Mouse (Mus musculus) lung, embryonic 14.5 days (tissue): ENCODE measurements at regions not wholly inside any gene's neighbourhood (a gene's known extent, or its start where the extent isn't known, plus 50 kb on each side); places are given as distances from the start of the nearest gene placed in this dataset.

Experiments used
- ATAC-seq: fragments of 200-750 bp; cut with Nextera tagmentation; 2 replicates; pipeline ENCODE4 v1.8.0; 2017; ENCODE audit warnings: mild to moderate bottlenecking, moderate TSS enrichment, moderate library complexity; ENCODE audit not compliant: insufficient read depth
- DNase-seq: peaks from one replicate; pipeline ENCODE4 v3.0.0-alpha.2; 2015
- H3K27ac ChIP-seq: fragments of 300-500 bp; sonication (generic); 2 replicates; pipeline ENCODE4 v1.5.1; 2014; ENCODE audit warnings: low read depth, mild to moderate bottlenecking, moderate library complexity
- H3K27me3 ChIP-seq: fragments of 300-500 bp; sonication (generic); 2 replicates; pipeline ENCODE4 v1.6.1; 2014; ENCODE audit warnings: low read length, control low read depth; ENCODE audit not compliant: insufficient read depth
- H3K36me3 ChIP-seq: fragments of 300-500 bp; sonication (generic); 2 replicates; pipeline ENCODE4 v1.6.1; 2014; ENCODE audit warnings: control low read depth; ENCODE audit not compliant: insufficient read depth
- H3K4me1 ChIP-seq: fragments of 300-500 bp; sonication (generic); 2 replicates; pipeline ENCODE4 v1.6.1; 2014; ENCODE audit warnings: antibody characterized with exemption, control low read depth; ENCODE audit not compliant: insufficient read depth
- H3K4me2 ChIP-seq: fragments of 300-500 bp; sonication (generic); 2 replicates; pipeline ENCODE4 v1.6.1; 2014; ENCODE audit warnings: mild to moderate bottlenecking
- H3K4me3 ChIP-seq: fragments of 300-500 bp; sonication (generic); 2 replicates; pipeline ENCODE4 v1.5.1; 2014; ENCODE audit warnings: low read depth, low read length
- H3K9ac ChIP-seq: fragments of 300-500 bp; sonication (generic); 2 replicates; pipeline ENCODE4 v1.6.1; 2014
- H3K9me3 ChIP-seq: fragments of 300-500 bp; sonication (generic); 2 replicates; pipeline ENCODE4 v1.6.1; 2016; ENCODE audit warnings: low read depth, low read length, control low read depth
- CTCF ChIP-seq: IDR thresholded peaks from 2 replicates; pipeline ENCODE4 v1.5.1; 2016; ENCODE audit warnings: antibody characterized with exemption, low read depth
- WGBS: fragments of 180-500 bp; shearing (Covaris S2); extraction: QIAGEN DNeasy Blood & Tissue Kit; methylation state at CpG from one replicate; pipeline ENCODE4 v1.1.7; 2014; 5-methylcytosine and 5-hydroxymethylcytosine counted together

DNA sequence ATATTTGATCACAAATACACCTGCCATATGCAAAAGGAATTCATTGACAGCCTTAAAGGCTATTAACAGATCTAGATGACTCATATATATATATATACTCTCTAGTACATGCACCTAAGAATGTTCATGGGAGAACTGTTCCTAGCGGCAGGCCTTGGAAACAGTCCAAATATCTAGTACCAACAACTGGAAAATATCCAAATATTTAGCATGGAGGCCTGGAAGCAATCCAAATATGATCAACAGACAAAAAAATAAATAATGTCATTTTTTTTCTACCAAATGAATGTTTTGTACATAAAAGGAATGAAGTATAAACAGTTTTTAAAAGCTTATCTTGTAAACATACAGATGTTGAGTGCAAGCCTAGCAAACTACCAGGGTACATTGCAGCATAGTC lies 1354.6 kb upstream of the Lrrc6 start:
- WGBS = 20% methylated on average over 1 of the region's 1 CpGs

DNA sequence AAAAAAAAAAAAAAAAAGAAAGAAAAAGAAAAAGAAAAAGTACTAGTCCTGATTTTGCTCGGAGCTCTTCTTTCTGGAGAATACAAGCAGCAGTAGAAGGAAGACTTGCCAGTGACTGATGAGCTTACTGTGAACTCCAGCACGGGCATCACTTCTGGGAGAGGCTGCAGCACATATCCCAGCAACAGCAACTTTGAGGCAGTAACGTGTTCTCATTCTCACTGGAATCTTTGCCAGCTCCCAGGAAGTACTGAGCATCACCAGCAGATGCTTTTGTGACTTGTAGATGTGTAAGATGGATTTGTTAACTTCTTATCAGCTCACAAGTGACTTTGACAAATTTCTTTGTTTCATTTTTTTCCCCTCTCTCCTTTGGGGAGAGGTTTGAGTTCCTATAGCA lies 1349.4 kb upstream of the Lrrc6 start:
- Histone ChIP-seq H3K27me3 (no peaks in the 10 kb centered on the region), H3K4me3 (no peak overlapping the region), H3K4me2 (no peak overlapping the region), H3K4me1 (no peaks in the 10 kb centered on the region), H3K36me3 (no peaks in the 10 kb centered on the region), H3K9ac (no peak overlapping the region), H3K9me3 (no peaks in the 10 kb centered on the region), H3K27ac (no peak overlapping the region)
- DNase-seq = peak; percentile 30
- no peak for TF ChIP-seq CTCF
- 25% methylated on average over 3 of the region's 3 CpGs for WGBS
- no peak for ATAC-seq

More for the DNA sequence above, 1354.6 kb upstream of the Lrrc6 start:
- Histone ChIP-seq H3K36me3 (no peaks in the 10 kb centered on the region), H3K4me3 (no peak overlapping the region), H3K27ac (no peak overlapping the region), H3K4me2 (no peak overlapping the region), H3K4me1 (no peaks in the 10 kb centered on the region), H3K9me3 (no peaks in the 10 kb centered on the region), H3K9ac (no peak overlapping the region), H3K27me3 (no peaks in the 10 kb centered on the region)
- no peak for TF ChIP-seq CTCF
- peak; percentile 71; the same call in 1 of the 2 replicates for ATAC-seq
- DNase-seq = peak; percentile 85

DNA sequence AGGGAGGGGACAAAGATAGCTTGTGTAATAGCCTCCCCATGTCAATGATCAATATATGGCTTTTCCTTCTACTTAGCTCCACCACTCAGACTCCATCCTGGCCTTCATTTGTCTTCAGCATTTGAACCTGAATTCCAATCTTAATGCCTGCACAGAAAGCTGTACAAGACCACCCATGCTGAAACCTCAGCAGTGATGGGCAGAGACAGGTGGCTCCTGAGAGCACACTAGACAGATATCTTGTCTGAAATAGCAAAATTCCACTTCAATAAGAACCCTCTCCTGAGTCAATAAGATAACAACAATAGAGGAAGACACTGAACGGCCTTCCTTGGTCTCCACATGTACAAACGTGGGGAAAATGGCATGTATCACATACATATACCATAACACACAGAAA lies 1345.0 kb upstream of the Lrrc6 start:
- DNase-seq (no peak), ATAC-seq (no peak)
- Histone ChIP-seq H3K36me3 (no peaks in the 10 kb centered on the region), H3K27me3 (no peaks in the 10 kb centered on the region), H3K27ac (no peak overlapping the region), H3K4me3 (no peak overlapping the region), H3K4me1 (no peaks in the 10 kb centered on the region), H3K9me3 (no peaks in the 10 kb centered on the region), H3K9ac (no peak overlapping the region), H3K4me2 (no peak overlapping the region)
- WGBS = 68% methylated on average over 2 of the region's 2 CpGs
- TF ChIP-seq CTCF = no peak

GRCm38 (mm10) chr15:67840671-67841070 lies 1340.0 kb upstream of the Lrrc6 start:
- H3K9ac ChIP-seq = no peak overlapping the region
- no peaks in the 10 kb centered on the region for H3K27me3 ChIP-seq
- TF ChIP-seq CTCF = no peak
- no peak for ATAC-seq
- no peak for DNase-seq
- no peaks in the 10 kb centered on the region for H3K9me3 ChIP-seq
- no peak overlapping the region for H3K4me3 ChIP-seq
- no peak overlapping the region for H3K4me2 ChIP-seq
- H3K36me3 ChIP-seq = no peaks in the 10 kb centered on the region
- 66% methylated on average over 3 of the region's 3 CpGs for WGBS
- H3K27ac ChIP-seq = no peak overlapping the region
- no peaks in the 10 kb centered on the region for H3K4me1 ChIP-seq

DNA sequence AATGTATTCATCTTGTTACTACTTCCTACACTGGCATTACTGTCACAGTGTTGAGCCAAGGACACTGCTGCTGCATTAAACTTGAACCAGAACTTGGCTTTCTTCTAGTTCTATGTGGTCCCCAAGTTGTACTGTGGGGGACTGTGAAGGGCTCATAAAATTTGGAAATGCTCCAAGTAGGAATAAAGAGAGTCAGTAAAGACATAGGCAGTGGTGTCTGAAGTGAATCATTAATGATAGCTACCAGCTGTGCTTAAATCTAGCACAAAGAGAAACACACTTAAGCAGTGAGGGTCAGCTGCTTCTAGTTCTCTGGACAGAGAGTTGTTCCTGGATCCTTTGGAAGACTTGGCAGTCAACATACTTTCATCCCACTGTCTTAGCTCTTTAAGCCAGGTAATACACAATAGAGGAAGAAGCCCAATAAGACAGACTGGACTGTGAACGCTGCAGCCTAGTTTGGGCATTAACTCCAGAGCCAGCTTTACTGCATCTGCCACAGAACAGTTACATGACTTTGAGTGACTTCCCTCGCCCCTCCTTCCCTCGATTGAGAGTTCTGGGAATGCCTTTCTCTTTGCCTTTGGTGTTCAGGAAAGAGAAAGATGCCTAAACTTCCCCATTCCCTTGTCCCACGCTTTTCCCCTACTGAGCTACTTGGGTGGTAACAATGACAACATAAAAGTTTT lies 1325.2 kb upstream of the Lrrc6 start:
- Histone ChIP-seq H3K27me3 (no peaks in the 10 kb centered on the region), H3K9me3 (no peaks in the 10 kb centered on the region), H3K27ac (peak overlapping the region; percentile 31; the same call in 1 of the 2 replicates), H3K4me1 (no peaks in the 10 kb centered on the region), H3K36me3 (no peaks in the 10 kb centered on the region), H3K4me2 (no peak overlapping the region), H3K9ac (no peak overlapping the region), H3K4me3 (no peak overlapping the region)
- no peak for TF ChIP-seq CTCF
- peak; percentile 77 for DNase-seq
- WGBS = 39% methylated on average over 4 of the region's 4 CpGs
- ATAC-seq = peak; percentile 94; the same call in 1 of the 2 replicates

GRCm38 (mm10) chr15:67823226-67823625 lies 1322.5 kb upstream of the Lrrc6 start:
- 68% methylated on average over 3 of the region's 3 CpGs for WGBS

GRCm38 (mm10) chr15:67799871-67800270 lies 1299.2 kb upstream of the Lrrc6 start:
- no peak overlapping the region for H3K4me2 ChIP-seq
- H3K4me3 ChIP-seq = no peak overlapping the region
- ATAC-seq (no peak), DNase-seq (no peak)
- H3K9me3 ChIP-seq = no peaks in the 10 kb centered on the region
- H3K27me3 ChIP-seq = no peaks in the 10 kb centered on the region
- 75% methylated on average over 1 of the region's 1 CpGs for WGBS
- TF ChIP-seq CTCF = no peak
- H3K36me3 ChIP-seq = no peaks in the 10 kb centered on the region
- no peaks in the 10 kb centered on the region for H3K4me1 ChIP-seq
- no peak overlapping the region for H3K9ac ChIP-seq
- no peak overlapping the region for H3K27ac ChIP-seq

More at GRCm38 (mm10) chr15:67823226-67823625, 1322.5 kb upstream of the Lrrc6 start:
- Histone ChIP-seq H3K4me1 (no peaks in the 10 kb centered on the region), H3K9me3 (no peaks in the 10 kb centered on the region), H3K36me3 (no peaks in the 10 kb centered on the region), H3K27me3 (no peaks in the 10 kb centered on the region), H3K4me2 (no peak overlapping the region), H3K4me3 (no peak overlapping the region), H3K27ac (no peak overlapping the region), H3K9ac (no peak overlapping the region)
- ATAC-seq (no peak), DNase-seq (no peak)
- no peak for TF ChIP-seq CTCF
